Mouse (Mus musculus): ENCODE results near the gene Nprl2. TPM values are rescaled to one million over a fixed set of nuclear protein-coding genes. Genes with fewer than 3 reads are reported as not detected.

Nprl2 gene
- 23.7 TPM for total RNA-seq (2023)

GRCm38 (mm10) chr9:107541474-107542351 is at the start of gene Nprl2, which contains the start of gene Cyb561d2:
Gene Nprl2, plus strand, starts transcription at chr9:107542226.
Gene Cyb561d2, minus strand, starts transcription at chr9:107542193.

GRCm38 (mm10) chr9:107533791-107534407 is 8.1 kb upstream of the Nprl2 start, which contains the start of gene Tmem115:
Gene Tmem115, plus strand, starts transcription at chr9:107533945.

DNA sequence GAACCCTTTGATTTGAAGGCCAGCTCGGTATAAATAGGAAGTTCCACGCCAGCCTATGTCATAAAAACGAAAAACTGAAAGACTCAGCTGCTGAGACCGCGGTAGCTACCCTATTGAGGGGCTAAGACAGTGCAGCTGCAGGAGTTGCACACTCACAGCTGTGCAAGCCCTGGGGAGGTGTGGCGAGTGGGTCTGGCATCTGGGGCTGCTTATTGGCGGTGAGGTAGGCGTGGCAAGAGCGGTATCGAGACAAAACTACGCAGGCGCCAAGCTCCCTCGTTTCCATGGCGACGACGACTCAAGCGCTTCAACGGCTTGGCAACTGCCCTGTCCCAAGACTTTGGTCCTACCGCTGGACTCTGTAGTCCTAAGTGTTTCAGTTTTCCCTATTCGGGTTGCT is 5.0 kb downstream of the Nprl2 start, which contains the start of gene Zmynd10:
Zmynd10 (plus strand) TSS at position 273 of the 400 bp plus-strand sequence.

GRCm38 (mm10) chr9:107551117-107551889 is 9.3 kb downstream of the Nprl2 start, which contains the start of gene Rassf1:
Gene Rassf1, plus strand, starts transcription at chr9:107551555.

DNA sequence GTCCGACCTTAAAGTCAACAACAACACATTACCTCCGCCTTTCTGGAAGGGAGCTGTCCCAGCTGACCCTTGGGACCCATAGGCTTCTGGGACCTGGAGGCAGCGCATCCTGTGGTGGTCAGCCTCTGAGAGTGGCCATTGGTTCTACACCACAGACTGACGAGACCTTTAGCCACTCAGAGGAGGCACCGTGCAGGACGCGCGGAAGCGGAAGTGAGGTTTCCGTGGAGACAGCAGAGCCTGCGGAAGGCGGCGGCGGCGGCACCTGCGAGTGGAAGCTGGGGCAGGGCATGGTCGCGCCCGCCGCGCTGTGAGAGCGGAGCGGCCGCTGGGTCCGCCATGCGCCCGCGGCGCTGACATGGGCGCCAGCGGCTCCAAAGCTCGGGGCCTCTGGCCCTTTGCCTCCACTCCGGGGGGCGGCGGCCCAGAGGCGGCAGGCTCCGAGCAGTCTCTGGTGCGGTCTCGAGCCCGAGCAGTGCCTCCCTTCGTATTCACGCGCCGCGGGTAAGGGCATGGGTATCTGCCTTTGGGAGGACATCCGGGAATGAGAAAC is 21.1 kb downstream of the Nprl2 start, which contains the start of gene Tusc2:
Tusc2 (plus strand) TSS at position 227 of the 553 bp plus-strand sequence.

DNA sequence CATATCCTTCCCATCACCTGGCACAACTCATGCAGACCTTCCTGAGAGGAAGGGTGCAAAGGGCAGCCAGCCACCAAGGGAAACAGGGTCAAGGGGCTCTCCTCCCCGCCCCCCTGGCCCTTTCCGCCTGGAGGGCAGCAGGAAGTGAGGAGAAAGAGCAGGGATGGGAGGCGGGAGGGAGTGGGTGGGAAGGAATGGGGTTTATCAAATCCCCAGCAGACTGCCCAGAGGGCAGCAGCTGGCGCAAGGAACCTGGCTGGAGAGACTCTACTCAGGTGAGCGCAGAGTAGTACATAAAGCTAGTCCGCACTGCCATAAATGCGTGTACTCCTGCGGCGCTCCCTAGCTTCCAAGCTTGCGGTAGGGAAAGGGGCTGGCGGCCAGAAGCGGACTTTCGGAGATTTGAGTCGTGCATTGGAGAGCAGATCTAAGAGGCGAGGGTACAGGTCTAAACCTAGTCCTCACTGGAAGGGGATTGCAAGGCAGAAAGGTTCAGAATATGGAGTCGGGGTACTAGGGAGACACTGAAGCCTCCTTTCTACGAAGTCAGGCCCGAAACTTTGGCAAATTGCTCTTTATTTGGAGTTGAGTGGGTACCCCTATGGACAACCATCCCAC is 25.8 kb downstream of the Nprl2 start, which contains the start of gene Hyal2:
Hyal2 (plus strand) TSS at position 244 of the 618 bp plus-strand sequence.

GRCm38 (mm10) chr9:107576357-107577107 is 34.5 kb downstream of the Nprl2 start, which contains the start of gene Hyal1:
Gene Hyal1, plus strand, starts transcription at chr9:107576927.

GRCm38 (mm10) chr9:107578587-107578986 is 36.6 kb downstream of the Nprl2 start, which contains the start of gene Naa80:
Gene Naa80, plus strand, starts transcription at chr9:107578887.

DNA sequence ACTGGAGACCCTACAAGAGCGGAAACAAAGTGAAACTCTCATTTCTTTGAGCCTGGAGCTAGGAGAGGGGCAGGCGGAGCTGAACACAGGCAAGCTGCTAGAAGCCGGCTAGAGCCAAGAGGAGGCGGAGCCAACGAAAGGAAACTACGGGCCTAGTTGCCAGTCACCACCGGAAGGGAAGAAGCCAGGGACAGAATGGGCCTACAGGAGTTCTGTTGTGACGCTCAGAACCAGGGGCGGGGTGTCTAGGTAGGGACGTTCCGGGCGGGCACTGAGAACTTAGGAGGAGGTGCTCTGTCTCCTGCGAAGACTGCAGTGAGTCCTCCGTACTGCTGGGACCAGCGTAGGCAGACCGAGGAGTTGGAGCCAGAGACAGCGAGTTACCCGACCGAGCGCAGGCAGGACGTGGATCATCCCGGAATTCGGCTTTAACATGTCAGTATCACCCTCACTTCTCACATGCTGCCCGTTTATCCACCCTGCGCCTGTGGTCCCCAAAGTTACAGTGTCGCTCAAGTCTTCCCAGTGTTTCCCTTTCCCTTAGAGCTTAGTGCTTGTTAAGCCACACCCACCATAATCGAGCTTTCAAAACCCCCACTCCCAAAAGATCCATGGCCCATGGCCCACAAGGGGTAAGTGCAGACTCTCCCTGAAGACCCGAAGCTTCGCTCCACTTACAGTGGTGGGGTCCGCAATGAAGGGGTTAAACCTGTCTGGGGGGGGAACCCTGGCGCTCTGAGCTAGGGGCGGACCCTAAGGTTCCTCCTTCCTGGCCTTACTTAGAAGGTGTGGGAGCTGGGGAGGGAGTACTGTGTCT is 38.7 kb downstream of the Nprl2 start, which contains the start of gene Hyal3:
Hyal3 (plus strand) TSS at position 318 of the 817 bp plus-strand sequence.

DNA sequence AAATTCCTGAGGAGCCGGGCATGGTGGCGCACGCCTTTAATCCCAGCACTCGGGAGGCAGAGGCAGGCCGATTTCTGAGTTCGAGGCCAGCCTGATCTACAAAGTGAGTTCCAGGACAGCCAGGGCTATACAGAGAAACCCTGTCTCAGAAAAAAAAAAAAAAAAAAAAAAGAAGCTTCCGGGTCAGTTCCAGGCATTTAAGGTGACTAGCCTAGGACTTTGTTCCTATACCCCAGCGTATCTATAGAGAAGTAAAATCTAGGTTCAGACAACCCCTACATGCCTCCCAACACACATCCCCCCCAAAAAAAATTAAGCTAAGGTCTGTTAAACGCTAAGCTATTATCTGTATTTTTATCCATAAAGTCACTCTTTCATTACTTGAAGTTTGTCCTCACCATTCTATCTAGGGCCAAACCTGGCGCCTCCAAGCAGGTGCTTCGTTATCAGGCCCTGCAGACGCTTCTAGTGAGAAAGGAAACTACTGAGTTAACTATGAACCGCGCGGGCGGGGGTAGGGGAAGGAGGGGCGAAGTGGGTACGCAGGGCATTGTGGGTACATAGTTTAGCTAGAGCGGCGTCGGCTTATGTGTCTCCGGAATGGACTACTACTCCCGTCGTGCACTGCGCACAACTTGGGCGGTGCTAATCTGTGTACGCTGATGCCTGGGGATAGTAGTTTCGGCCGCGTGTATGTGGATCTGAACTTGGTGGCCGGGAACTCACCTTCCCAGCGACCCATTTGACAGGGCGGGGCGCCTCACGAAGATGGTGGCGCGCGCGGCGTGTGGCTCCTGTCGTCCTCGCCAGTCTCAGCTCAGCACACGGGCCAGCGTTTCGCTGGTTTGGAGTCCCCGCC is 45.2 kb downstream of the Nprl2 start, which contains the start of gene Ifrd2:
Ifrd2 (plus strand) TSS at position 669 of the 859 bp plus-strand sequence.

Other genes starting within 250 kb of the Nprl2 start
- 6.3 TPM for gene Cish, start 246.2 kb upstream of the Nprl2 start, total RNA-seq (2023)
- 10.6 TPM for gene Hemk1, start 203.9 kb upstream of the Nprl2 start, total RNA-seq (2023)
- 0.18 TPM for gene 6430571L13Rik, start 201.6 kb upstream of the Nprl2 start, total RNA-seq (2023)
- gene Cacna2d2, start 142.6 kb upstream of the Nprl2 start, total RNA-seq (2023) = 2.9 TPM
- gene Tmem115, start 8.3 kb upstream of the Nprl2 start, total RNA-seq (2023) = 29.4 TPM
- gene Cyb561d2, start within 50 bp of the Nprl2 start, total RNA-seq (2023) = 15.3 TPM
- 1.8 TPM for gene Zmynd10, start 5.1 kb downstream of the Nprl2 start, total RNA-seq (2023)
- 65.1 TPM for gene Rassf1, start 9.3 kb downstream of the Nprl2 start, total RNA-seq (2023)
- gene Tusc2, start 21.0 kb downstream of the Nprl2 start, total RNA-seq (2023) = 16.1 TPM
- 7.9 TPM for gene Hyal2, start 25.7 kb downstream of the Nprl2 start, total RNA-seq (2023)
- 1.5 TPM for gene Hyal1, start 34.7 kb downstream of the Nprl2 start, total RNA-seq (2023)
- 11.5 TPM for gene Naa80, start 36.7 kb downstream of the Nprl2 start, total RNA-seq (2023)
- gene Hyal3, start 38.6 kb downstream of the Nprl2 start, total RNA-seq (2023) = 1.8 TPM
- 27.3 TPM for gene Ifrd2, start 45.4 kb downstream of the Nprl2 start, total RNA-seq (2023)
- gene Sema3b, start 67.0 kb downstream of the Nprl2 start, total RNA-seq (2023) = not detected
- gene Gnai2, start 93.1 kb downstream of the Nprl2 start, total RNA-seq (2023) = 447 TPM
- gene Slc38a3, start 127.3 kb downstream of the Nprl2 start, total RNA-seq (2023) = not detected
- 1.3 TPM for gene Gnat1, start 137.5 kb downstream of the Nprl2 start, total RNA-seq (2023)
- gene Sema3f, start 168.2 kb downstream of the Nprl2 start, total RNA-seq (2023) = 0.86 TPM
- 256 TPM for gene Rbm5, start 228.8 kb downstream of the Nprl2 start, total RNA-seq (2023)